Mouse (Mus musculus) small intestine, adult 2 months (tissue): ENCODE data around the gene 0610009B22Rik. TPM values are rescaled to one million over a fixed set of nuclear protein-coding genes. Genes with fewer than 3 reads are reported as not detected.

ENCODE experiments used
- H3K27ac ChIP-seq: fragments of 200-500 bp; 2 replicates; pipeline ENCODE4 v1.5.1; 2012; ENCODE audit warnings: low read depth, low read length, control low read depth, inconsistent platforms; ENCODE audit not compliant: insufficient read depth
- H3K27me3 ChIP-seq: fragments of 200-500 bp; 2 replicates; pipeline ENCODE4 v1.6.1; 2012; ENCODE audit warnings: mild to moderate bottlenecking, moderate library complexity, low read length, inconsistent platforms; ENCODE audit not compliant: control insufficient read depth, insufficient read depth
- H3K36me3 ChIP-seq: fragments of 200-500 bp; 2 replicates; pipeline ENCODE4 v1.6.1; 2012; ENCODE audit warnings: mild to moderate bottlenecking, low read length, control low read depth, inconsistent platforms; ENCODE audit not compliant: control insufficient read depth, insufficient read depth
- H3K4me1 ChIP-seq: fragments of 200-500 bp; 2 replicates; pipeline ENCODE4 v1.6.1; 2012; ENCODE audit warnings: low read length, inconsistent platforms, mixed read lengths; ENCODE audit not compliant: control insufficient read depth, insufficient read depth, insufficient read length
- H3K4me3 ChIP-seq: fragments of 200-500 bp; 2 replicates; pipeline ENCODE4 v1.5.1; 2012; ENCODE audit warnings: low read depth, mild to moderate bottlenecking, control low read depth, inconsistent platforms, low read length, moderate library complexity
- CTCF ChIP-seq: fragments of 200-500 bp; IDR thresholded peaks from 2 replicates; pipeline ENCODE4 v1.5.1; 2012; ENCODE audit warnings: low read depth, mild to moderate bottlenecking, control low read depth, inconsistent platforms, low read length, moderate library complexity, mixed read lengths; ENCODE audit not compliant: insufficient replicate concordance, insufficient read length; ENCODE audit errors: extremely low read depth
- POLR2A ChIP-seq: fragments of 200-500 bp; IDR thresholded peaks from 2 replicates; pipeline ENCODE4 v1.6.1; 2012; ENCODE audit warnings: low read depth, mild to moderate bottlenecking, control low read depth, inconsistent platforms, low read length, moderate library complexity
- WGBS: fragments of 180-500 bp; shearing (Covaris S2); methylation state at CpG from one replicate; pipeline ENCODE4 v1.1.7; 2018; 5-methylcytosine and 5-hydroxymethylcytosine counted together
- polyA plus RNA-seq: library from polyadenylated mRNA; depleted of rRNA; stranded (reverse); fragments of >200 nt; gene quantifications from 2 replicates; pipeline ENCODE4 v1.2.3, GENCODE M21; 2012

The 0610009B22Rik gene
- polyA plus RNA-seq, 1 experiment: 3.0 TPM

DNA sequence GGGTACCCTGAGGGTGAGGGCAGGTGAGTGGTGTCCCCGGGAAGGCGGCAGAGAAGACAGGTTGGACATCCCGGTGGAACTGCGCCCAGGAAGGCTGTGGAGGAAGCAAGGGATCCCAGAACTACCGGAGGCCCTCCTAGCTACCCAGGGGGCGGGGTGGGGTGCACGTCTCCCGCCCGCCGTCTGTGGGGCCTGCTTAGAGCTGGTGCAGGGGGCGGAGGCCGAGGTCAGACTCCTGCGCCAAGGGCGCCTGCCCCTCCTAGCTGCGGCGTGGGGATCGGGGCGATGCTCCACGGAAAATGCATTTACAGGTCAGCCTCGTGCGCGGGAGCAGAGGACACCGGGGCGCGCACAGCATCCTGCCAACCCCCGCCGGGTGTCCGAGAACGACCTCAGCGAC, 38.4 kb downstream of the 0610009B22Rik start:
- H3K4me3 ChIP-seq: peak overlapping the region; percentile 93
- H3K36me3 ChIP-seq: peaks cover under 1% of the 10 kb centered on the region; the same call in 1 of the 2 replicates
- H3K27me3 ChIP-seq: no peaks in the 10 kb centered on the region
- WGBS: under 1% methylated on average over 29 of the region's 30 CpGs
- H3K4me1 ChIP-seq: peaks cover 13% of the 10 kb centered on the region
- TF ChIP-seq CTCF: no peak
- no peak for TF ChIP-seq POLR2A
- H3K27ac ChIP-seq: peak overlapping the region; percentile 53; the same call in 1 of the 2 replicates

DNA sequence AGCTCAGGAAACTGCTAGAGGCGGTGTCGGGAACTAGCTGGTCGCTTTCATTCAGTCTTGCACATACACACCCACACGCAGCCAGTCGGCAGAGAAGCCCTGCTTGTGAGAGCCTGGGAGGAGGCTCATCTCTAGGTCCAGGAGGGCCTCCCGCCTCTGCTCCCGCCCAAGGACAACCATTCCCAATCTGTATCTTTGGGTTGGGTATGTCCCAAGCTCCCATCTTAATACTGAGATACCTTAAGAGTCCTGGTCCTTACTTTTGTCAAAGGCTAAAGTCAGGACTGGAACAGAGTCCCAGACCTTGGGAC, 38.8 kb downstream of the 0610009B22Rik start:
- Histone ChIP-seq H3K4me3 (peak overlapping the region; percentile 93), H3K27me3 (no peaks in the 10 kb centered on the region), H3K4me1 (peaks cover 13% of the 10 kb centered on the region), H3K36me3 (peaks cover 2% of the 10 kb centered on the region; the same call in 1 of the 2 replicates), H3K27ac (0 out of 2 replicates have a peak overlapping the region, but pooled peaks have one; percentile 53)
- TF ChIP-seq POLR2A (no peak), CTCF (no peak)
- WGBS: 9% methylated on average over 7 of the region's 7 CpGs

DNA sequence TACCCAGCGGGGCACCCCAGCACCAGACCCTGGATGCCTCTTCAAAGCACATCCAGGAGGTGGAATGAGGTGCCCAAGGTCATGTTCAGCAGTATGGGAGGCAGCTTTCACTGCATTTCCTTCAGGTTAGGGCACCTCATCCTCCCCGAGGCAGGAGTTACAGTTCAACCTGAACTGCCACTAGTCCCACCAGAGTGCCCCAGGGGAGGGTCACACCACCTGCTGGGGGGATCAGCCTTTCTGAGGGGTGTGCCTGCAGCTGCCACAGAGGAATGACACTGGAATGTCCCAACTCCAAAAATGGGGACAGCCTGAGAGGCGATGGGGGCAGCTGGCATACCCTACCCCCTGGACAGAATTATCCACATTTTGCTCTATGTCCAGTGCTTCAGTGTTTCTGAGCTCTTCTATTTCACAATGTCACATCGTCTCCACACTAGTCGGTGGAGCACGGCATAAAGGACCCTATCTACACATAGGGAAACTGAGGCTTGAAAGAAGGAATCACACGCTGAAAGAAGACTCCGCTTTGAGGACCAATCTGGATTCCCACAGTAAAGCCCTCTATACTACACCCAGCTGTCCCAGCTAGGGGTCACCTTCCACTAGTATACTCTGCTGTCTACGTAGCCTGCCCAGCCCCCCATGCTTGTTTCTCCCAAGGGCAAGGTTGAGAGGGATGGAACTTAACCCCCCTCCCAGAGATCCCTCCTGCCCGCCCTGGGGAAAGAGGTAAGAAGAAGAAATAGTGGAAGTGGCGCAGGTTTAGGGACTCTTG, 39.4 kb downstream of the 0610009B22Rik start:
- Histone ChIP-seq H3K36me3 (peaks cover 2% of the 10 kb centered on the region; the same call in 1 of the 2 replicates), H3K4me1 (peaks cover 13% of the 10 kb centered on the region), H3K27me3 (no peaks in the 10 kb centered on the region), H3K4me3 (peak overlapping the region; percentile 93), H3K27ac (no peak overlapping the region)
- TF ChIP-seq POLR2A: 0 out of 2 replicates have a peak, but pooled peaks have one; percentile 11
- no peak for TF ChIP-seq CTCF
- WGBS: 65% methylated on average over 11 of the region's 11 CpGs

- 65% methylated on average over 3 of the region's 3 CpGs for WGBS
- TF ChIP-seq CTCF (no peak), POLR2A (no peak)
- peaks cover 2% of the 10 kb centered on the region; the same call in 1 of the 2 replicates for H3K36me3 ChIP-seq
- H3K4me1 ChIP-seq: peaks cover 15% of the 10 kb centered on the region
- no peak overlapping the region for H3K27ac ChIP-seq
- H3K27me3 ChIP-seq: no peaks in the 10 kb centered on the region
- H3K4me3 ChIP-seq: no peak overlapping the region
These were observed 40.1 kb downstream of the 0610009B22Rik start for GRCm38 (mm10) chr11:51648566-51648965.

DNA sequence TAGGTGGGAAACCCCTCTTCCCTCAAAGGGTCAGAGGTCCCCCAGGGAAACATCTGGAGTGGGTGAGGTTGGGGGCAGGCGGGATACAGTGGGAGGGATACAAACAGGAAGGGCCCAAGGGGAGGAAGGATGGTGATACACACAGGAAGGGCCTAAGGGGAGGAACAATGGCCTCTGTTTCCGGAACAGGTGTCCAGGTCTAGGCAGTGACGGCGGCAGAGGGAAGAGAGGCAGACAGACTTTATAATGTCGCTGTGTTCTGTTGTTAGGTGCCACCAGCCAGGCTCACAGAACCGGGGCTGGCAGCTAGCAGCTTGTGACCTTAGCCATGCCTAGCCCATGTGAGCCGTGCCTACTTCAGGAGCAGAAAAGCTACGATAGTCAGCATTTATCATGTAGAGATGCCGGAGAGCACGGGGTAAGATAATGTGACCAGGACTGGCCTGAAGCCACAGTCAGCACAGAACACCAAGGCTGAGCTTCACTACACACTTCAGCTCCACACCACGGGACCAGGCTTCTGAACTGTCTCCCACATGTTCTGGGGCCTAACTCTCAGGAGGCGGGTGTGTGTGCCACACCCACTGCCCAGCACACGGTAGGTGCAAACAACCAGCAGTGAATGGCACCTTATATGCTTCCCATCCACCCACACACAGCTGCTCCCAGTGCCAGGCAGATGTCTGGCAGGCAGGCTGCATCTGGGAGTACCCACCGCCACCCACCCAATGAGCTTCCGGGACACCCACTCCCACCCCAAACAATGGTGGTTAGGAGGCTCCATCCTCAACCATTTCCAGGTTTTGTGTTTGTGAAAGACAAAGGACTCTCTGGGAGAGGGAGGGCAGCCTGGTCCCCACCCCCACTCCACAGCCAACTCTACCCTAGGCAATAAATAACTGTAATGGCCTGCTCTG, 41.7 kb downstream of the 0610009B22Rik start:
- Histone ChIP-seq H3K36me3 (peaks cover 2% of the 10 kb centered on the region; the same call in 1 of the 2 replicates), H3K4me1 (peaks cover 20% of the 10 kb centered on the region), H3K27ac (peak overlapping the region; percentile 42), H3K4me3 (0 out of 2 replicates have a peak overlapping the region, but pooled peaks have one; percentile 2), H3K27me3 (no peaks in the 10 kb centered on the region)
- 53% methylated on average over 15 of the region's 15 CpGs for WGBS
- TF ChIP-seq POLR2A: no peak
- TF ChIP-seq CTCF: no peak

GRCm38 (mm10) chr11:51646245-51646644, 42.4 kb downstream of the 0610009B22Rik start:
- H3K27me3 ChIP-seq: no peaks in the 10 kb centered on the region
- peaks cover 2% of the 10 kb centered on the region; the same call in 1 of the 2 replicates for H3K36me3 ChIP-seq
- H3K4me1 ChIP-seq: peaks cover 23% of the 10 kb centered on the region
- H3K27ac ChIP-seq: 0 out of 2 replicates have a peak overlapping the region, but pooled peaks have one; percentile 8
- no peak overlapping the region for H3K4me3 ChIP-seq
- no peak for TF ChIP-seq CTCF
- TF ChIP-seq POLR2A: no peak
- WGBS: 89% methylated on average over 7 of the region's 7 CpGs
